Mouse (Mus musculus): ENCODE results near the gene Nckap1l. TPM values are rescaled to one million over a fixed set of nuclear protein-coding genes. Genes with fewer than 3 reads are reported as not detected.
"Not testable (repeated sequence)": the region's sequence is repeated elsewhere in the genome, so short reads cannot be mapped to it uniquely, and the experiment has no call there.

The Nckap1l gene
- 272 to 295 TPM (median 278 TPM) in 3 replicates for total RNA-seq (2017)

- ATAC-seq (replicated peaks; ENCODE audit: insufficient number of reproducible peaks, low FRiP score, low TSS enrichment, poor library complexity, severe bottlenecking), result peak; percentile 100
These were observed at the start of gene Nckap1l for GRCm38 (mm10) chr15:103453551-103454218. Gene Nckap1l, plus strand, starts transcription at chr15:103453794.

- not testable (repeated sequence) for ATAC-seq (replicated peaks; ENCODE audit: insufficient number of reproducible peaks, low FRiP score, low TSS enrichment, poor library complexity, severe bottlenecking)
These were observed 48.0 kb upstream of the Nckap1l start for GRCm38 (mm10) chr15:103405586-103405985.

- ATAC-seq (replicated peaks; ENCODE audit: insufficient number of reproducible peaks, low FRiP score, low TSS enrichment, poor library complexity, severe bottlenecking), result no peak
These were observed 26.6 kb upstream of the Nckap1l start for GRCm38 (mm10) chr15:103427017-103427416.

GRCm38 (mm10) chr15:103430241-103430640 is 23.4 kb upstream of the Nckap1l start, which contains the start of gene Gtsf1:
Gene Gtsf1, minus strand, starts transcription at chr15:103430470.
- ATAC-seq (replicated peaks; ENCODE audit: insufficient number of reproducible peaks, low FRiP score, low TSS enrichment, poor library complexity, severe bottlenecking), result no peak

- not testable (repeated sequence) for ATAC-seq (replicated peaks; ENCODE audit: insufficient number of reproducible peaks, low FRiP score, low TSS enrichment, poor library complexity, severe bottlenecking)
These were observed 7.6 kb upstream of the Nckap1l start for GRCm38 (mm10) chr15:103445966-103446365.

GRCm38 (mm10) chr15:103448369-103448768 is 5.2 kb upstream of the Nckap1l start, which contains the start of gene Gtsf2:
Gene Gtsf2, minus strand, starts transcription at chr15:103448469.
- no peak for ATAC-seq (replicated peaks; ENCODE audit: insufficient number of reproducible peaks, low FRiP score, low TSS enrichment, poor library complexity, severe bottlenecking)

- no peak for ATAC-seq (replicated peaks; ENCODE audit: insufficient number of reproducible peaks, low FRiP score, low TSS enrichment, poor library complexity, severe bottlenecking)
These were observed 855 bp downstream of the Nckap1l start for GRCm38 (mm10) chr15:103454449-103454848.

- no peak for ATAC-seq (replicated peaks; ENCODE audit: insufficient number of reproducible peaks, low FRiP score, low TSS enrichment, poor library complexity, severe bottlenecking)
These were observed 9.1 kb downstream of the Nckap1l start for GRCm38 (mm10) chr15:103462539-103463261.

GRCm38 (mm10) chr15:103471488-103472194 is 18.0 kb downstream of the Nckap1l start:
- no peak for ATAC-seq (replicated peaks; ENCODE audit: insufficient number of reproducible peaks, low FRiP score, low TSS enrichment, poor library complexity, severe bottlenecking)

GRCm38 (mm10) chr15:103472265-103472664 is 18.7 kb downstream of the Nckap1l start:
- no peak for ATAC-seq (replicated peaks; ENCODE audit: insufficient number of reproducible peaks, low FRiP score, low TSS enrichment, poor library complexity, severe bottlenecking)

GRCm38 (mm10) chr15:103473182-103473581 is 19.6 kb downstream of the Nckap1l start:
- ATAC-seq (replicated peaks; ENCODE audit: insufficient number of reproducible peaks, low FRiP score, low TSS enrichment, poor library complexity, severe bottlenecking), result no peak

GRCm38 (mm10) chr15:103473769-103474168 is 20.2 kb downstream of the Nckap1l start:
- ATAC-seq (replicated peaks; ENCODE audit: insufficient number of reproducible peaks, low FRiP score, low TSS enrichment, poor library complexity, severe bottlenecking), result no peak

GRCm38 (mm10) chr15:103479080-103479606 is 25.5 kb downstream of the Nckap1l start:
- ATAC-seq (replicated peaks; ENCODE audit: insufficient number of reproducible peaks, low FRiP score, low TSS enrichment, poor library complexity, severe bottlenecking), result no peak

- no peak for ATAC-seq (replicated peaks; ENCODE audit: insufficient number of reproducible peaks, low FRiP score, low TSS enrichment, poor library complexity, severe bottlenecking)
These were observed 26.5 kb downstream of the Nckap1l start for GRCm38 (mm10) chr15:103480129-103480528.

GRCm38 (mm10) chr15:103482488-103482887 is 28.9 kb downstream of the Nckap1l start:
- ATAC-seq (replicated peaks; ENCODE audit: insufficient number of reproducible peaks, low FRiP score, low TSS enrichment, poor library complexity, severe bottlenecking), result no peak

GRCm38 (mm10) chr15:103484490-103484889 is 30.9 kb downstream of the Nckap1l start:
- ATAC-seq (replicated peaks; ENCODE audit: insufficient number of reproducible peaks, low FRiP score, low TSS enrichment, poor library complexity, severe bottlenecking), result no peak

- ATAC-seq (replicated peaks; ENCODE audit: insufficient number of reproducible peaks, low FRiP score, low TSS enrichment, poor library complexity, severe bottlenecking), result no peak
These were observed 31.5 kb downstream of the Nckap1l start for GRCm38 (mm10) chr15:103485106-103485505.

GRCm38 (mm10) chr15:103486658-103487057 is 33.1 kb downstream of the Nckap1l start:
- no peak for ATAC-seq (replicated peaks; ENCODE audit: insufficient number of reproducible peaks, low FRiP score, low TSS enrichment, poor library complexity, severe bottlenecking)

- ATAC-seq (replicated peaks; ENCODE audit: insufficient number of reproducible peaks, low FRiP score, low TSS enrichment, poor library complexity, severe bottlenecking), result no peak
These were observed 34.7 kb downstream of the Nckap1l start for GRCm38 (mm10) chr15:103488336-103488735.

Measured in monocyte, adult 5-6 weeks (primary cell).